Mouse (Mus musculus): ENCODE results near the gene Cd22.
"Not testable (repeated sequence)": the region's sequence is repeated elsewhere in the genome, so short reads cannot be mapped to it uniquely, and the experiment has no call there.

The Cd22 gene

DNA sequence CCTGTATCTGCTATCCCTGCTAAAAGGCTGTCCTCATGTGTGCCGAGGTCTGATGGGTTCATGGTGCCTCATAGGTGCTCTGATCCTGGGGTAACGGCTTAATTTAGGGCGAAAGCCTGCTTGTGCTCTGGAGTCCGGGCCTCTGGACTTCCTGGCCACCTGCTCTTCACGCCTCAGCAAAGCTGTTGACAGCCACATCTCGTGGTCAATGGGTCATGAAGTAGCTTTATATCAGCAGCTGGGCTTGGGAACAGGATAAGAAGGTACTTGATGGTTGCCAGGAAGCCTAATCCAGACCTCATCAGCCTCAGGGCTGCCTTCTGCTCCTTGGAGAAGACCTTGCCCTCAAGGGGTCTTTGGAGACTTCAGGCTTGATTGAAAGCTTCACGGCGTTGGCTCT, 16.8 kb downstream of the Cd22 start:
- DNase-seq (ENCODE audit: extremely low read depth, low read depth), result no peak

- DNase-seq (ENCODE audit: extremely low read depth, low read depth), result no peak
Measured at GRCm38 (mm10) chr7:30861464-30861863, 18.7 kb downstream of the Cd22 start, which contains the start of gene Ffar1. Gene Ffar1 (minus strand): TSS chr7:30861564.

GRCm38 (mm10) chr7:30859635-30860402, 20.3 kb downstream of the Cd22 start:
- peak; percentile 81 for DNase-seq (ENCODE audit: extremely low read depth, low read depth)

DNA sequence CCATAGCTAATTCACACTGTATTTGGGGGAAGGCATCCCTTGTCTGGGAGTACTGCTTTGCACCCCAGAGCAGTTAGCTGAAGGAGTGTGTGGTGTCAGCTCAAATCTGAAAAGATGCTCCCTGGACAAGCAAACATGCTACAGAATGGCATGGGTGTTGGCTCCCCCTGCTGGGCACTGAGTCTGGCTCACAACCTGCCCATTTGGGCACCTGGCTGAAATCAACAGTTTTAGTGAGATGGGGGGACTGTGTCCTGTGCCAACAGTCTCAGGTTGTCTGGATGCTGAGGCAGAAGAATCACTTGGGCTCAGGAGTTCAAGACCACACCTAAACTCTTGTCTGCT, 20.9 kb downstream of the Cd22 start:
- DNase-seq (ENCODE audit: extremely low read depth, low read depth), result peak; percentile 56

- no peak for DNase-seq (ENCODE audit: extremely low read depth, low read depth)
Measured at GRCm38 (mm10) chr7:30857746-30858145, 22.4 kb downstream of the Cd22 start.

DNA sequence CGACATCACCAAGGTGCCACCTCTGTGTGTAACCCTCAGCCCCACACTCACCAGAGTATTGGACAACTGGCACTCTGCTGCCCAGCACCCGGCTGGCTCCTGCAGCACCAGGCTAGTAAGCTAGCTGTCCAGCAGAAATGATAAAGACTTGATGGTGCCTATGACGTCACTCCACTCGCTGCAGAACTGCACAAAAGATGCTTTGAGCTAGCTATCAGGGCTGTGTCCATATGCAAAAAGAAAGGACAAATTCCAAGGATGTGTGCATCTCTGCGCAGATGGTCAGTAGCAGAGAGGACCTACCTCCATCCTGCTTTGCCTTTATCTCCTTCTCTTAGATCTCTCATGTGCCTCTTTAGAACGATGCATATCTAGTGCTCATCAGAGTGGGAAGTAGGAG, 24.1 kb downstream of the Cd22 start, which contains the start of gene Ffar3:
Gene Ffar3 (minus strand): TSS at position 101 of the 400 bp plus-strand sequence.
- no peak for DNase-seq (ENCODE audit: extremely low read depth, low read depth)

DNA sequence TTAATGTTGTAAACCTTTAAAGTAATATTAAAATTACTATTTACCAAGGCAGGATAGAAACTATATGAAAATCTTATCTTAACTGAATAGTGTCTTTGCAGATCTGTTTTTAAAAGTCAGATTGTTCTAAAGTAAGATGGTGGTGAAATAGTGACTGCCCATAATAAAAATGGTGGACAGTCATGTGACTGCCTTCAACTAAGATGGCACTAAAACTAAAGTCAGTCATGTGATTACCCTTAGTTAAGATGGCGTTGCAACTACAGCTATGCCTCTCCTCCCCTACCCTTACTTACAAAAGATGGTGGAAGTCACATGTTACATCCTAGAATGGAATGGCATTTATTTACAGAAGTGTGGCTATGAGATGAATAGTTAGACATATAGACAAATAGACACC, 28.7 kb downstream of the Cd22 start:
- no peak for DNase-seq (ENCODE audit: extremely low read depth, low read depth)

GRCm38 (mm10) chr7:30847934-30848333, 32.2 kb downstream of the Cd22 start:
- no peak for DNase-seq (ENCODE audit: extremely low read depth, low read depth)

DNA sequence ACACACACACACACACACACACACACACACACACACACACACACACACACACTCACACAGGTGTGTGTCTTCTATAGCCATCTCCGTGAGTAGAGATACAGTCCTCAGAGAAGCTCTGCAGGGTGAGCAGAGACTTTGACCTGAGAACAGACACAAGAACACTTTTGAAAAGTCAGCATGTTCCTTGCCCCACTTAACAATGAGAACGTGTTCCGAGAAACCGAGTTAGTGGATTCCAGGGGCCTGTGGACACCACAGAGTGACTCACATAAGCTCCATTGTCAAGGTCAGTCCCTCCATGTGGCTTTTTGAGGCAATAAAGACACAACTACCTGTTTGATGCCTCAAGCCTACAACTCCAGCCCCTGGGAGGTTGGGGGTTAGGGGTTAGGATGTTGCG, 32.8 kb downstream of the Cd22 start:
- no peak for DNase-seq (ENCODE audit: extremely low read depth, low read depth)

DNA sequence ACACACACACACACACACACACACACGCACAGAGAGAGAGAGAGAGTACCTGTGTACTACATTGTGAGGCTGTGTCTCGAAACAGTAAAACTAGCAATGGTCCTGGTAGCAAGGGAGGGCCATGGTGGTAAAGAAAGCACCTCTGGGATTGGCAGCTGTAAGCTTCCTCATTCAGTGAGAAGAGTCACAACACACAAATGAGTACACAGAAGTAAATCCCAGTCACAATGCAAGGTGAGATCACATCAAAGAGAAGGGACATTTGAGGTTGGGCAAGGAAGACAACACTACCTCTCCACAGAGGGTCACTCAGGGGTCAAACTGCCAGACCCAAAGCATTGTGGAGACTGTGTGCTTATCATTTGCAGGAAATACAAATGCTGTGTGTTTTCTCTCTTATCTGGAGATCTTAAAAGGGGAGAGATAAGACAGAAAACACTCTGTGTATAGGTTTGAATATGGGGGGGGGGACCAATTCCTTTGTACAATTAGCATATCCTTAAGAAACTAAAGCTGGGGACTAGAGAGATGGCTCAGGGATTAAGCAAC, 33.6 kb downstream of the Cd22 start:
- no peak for DNase-seq (ENCODE audit: extremely low read depth, low read depth)

- no peak for DNase-seq (ENCODE audit: extremely low read depth, low read depth)
Measured at GRCm38 (mm10) chr7:30844676-30845297, 35.4 kb downstream of the Cd22 start.

GRCm38 (mm10) chr7:30842092-30842491, 38.0 kb downstream of the Cd22 start:
- peak; percentile 86 for DNase-seq (ENCODE audit: extremely low read depth, low read depth)

- no peak for DNase-seq (ENCODE audit: extremely low read depth, low read depth)
Measured at GRCm38 (mm10) chr7:30841379-30841778, 38.8 kb downstream of the Cd22 start.

DNA sequence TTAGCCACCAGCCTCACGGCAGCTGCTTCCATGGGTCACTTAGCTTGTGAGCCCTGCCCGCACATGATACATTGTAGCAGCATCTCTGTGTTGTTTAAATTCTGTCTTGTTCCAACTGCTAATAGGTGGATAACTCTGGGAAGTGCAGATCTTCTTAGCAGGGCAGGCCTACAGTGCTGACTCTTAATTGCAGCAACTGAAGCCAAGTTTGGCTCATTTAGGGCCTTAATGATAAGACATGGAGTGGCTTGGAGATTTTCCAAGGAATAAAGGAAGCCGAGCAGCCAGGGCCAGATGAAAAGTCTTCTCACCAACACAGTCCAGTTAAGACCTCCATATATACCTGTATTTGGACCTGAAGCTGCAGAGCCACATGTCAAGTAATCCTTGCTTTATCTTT, 39.8 kb downstream of the Cd22 start:
- DNase-seq (ENCODE audit: extremely low read depth, low read depth), result no peak

- DNase-seq (ENCODE audit: extremely low read depth, low read depth), result no peak
Measured at GRCm38 (mm10) chr7:30837277-30837676, 42.9 kb downstream of the Cd22 start.

DNA sequence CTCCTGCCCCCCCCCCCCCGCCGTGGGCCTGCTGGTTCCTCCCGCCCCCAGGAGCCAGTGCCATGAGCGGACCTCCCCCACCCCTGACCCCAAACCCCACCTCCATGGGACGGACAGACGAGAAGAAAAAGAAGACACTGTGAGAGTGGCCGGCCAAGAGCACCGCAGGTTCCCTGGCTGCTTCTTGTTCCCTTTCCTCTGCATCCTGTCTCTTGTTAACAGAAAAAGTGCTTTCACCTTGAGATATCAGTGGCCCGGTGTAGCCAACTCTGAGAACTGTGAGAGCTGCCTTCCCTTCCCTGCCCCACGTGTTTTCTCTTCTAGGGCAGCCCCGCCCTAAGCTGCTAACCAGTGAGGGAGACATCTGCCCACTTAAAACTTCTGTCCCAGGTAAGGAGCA, 47.5 kb downstream of the Cd22 start:
- not testable (repeated sequence) for DNase-seq (ENCODE audit: extremely low read depth, low read depth)

- DNase-seq (ENCODE audit: extremely low read depth, low read depth), result no peak
Measured at GRCm38 (mm10) chr7:30832261-30832660, 47.9 kb downstream of the Cd22 start.

DNA sequence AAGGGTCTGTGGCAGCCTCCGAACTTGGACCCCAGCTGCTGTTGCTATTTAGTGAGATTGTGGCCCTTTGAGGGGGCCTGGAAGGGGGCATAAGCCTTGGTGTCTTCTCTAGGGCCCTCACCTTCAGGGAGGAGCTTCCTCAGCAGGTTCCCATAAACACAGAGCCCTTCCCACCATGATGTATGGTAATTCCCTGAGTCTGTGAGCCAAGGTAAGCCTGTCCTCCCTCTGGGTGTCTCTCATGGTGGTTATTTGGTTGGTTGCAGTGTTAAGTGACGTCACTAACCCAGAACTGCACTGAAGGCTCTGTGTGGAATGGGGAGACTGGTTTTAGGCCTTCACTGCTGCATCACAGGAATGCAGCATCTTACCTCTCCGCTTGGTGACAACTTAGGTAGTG, 50.7 kb downstream of the Cd22 start:
- no peak for DNase-seq (ENCODE audit: extremely low read depth, low read depth)

- not testable (repeated sequence) for DNase-seq (ENCODE audit: extremely low read depth, low read depth)
Measured at GRCm38 (mm10) chr7:30828871-30829270, 51.3 kb downstream of the Cd22 start.

DNA sequence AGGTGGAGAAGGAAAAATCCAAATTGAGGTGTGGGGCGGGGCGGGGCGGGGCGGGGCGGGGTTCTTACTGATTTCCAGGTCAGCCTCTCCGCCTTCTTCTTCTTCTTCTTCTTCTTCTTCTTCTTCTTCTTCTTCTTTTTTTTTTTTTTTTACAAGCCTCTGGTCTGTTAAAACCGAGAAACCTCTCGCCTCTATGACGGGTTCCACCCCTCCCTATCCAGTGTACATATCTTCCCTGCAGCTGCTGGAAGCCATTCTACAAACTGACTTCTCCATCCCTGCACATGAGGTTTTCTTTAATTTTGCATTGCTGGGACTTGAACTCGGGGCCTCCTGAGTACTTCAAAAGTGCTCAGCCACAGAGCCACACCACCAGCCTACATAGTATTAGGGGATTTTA, 53.5 kb downstream of the Cd22 start:
- DNase-seq (ENCODE audit: extremely low read depth, low read depth), result no peak

- no peak for DNase-seq (ENCODE audit: extremely low read depth, low read depth)
Measured at GRCm38 (mm10) chr7:30824306-30824705, 55.8 kb downstream of the Cd22 start.

GRCm38 (mm10) chr7:30823675-30824074, 56.5 kb downstream of the Cd22 start, which contains the start of gene Ffar2:
Gene Ffar2 (minus strand): TSS chr7:30823775.
- DNase-seq (ENCODE audit: extremely low read depth, low read depth), result no peak

DNA sequence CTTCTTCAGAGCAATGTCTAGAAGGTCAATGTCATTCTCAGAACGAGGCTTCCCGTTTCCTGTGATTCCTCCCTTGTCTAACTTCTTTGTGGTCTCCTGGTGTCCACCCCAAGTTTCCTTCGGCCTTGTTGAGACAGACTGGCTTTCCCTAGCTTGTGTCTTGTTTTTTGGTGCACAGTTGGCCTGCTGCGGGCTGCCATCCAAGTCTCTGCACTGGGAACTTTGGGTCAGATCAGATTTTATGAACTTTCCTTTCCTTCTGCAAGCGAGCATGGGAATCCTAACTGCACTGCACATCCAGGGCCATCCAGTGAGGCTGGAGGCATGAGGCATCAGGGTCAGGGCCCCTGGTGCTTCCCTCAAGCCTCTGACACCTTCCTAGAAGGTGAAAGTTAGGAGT, 58.6 kb downstream of the Cd22 start:
- DNase-seq (ENCODE audit: extremely low read depth, low read depth), result no peak
